Mouse (Mus musculus): ENCODE results near the gene Fam81a. TPM values are rescaled to one million over a fixed set of nuclear protein-coding genes. Genes with fewer than 3 reads are reported as not detected.

Gene Fam81a
- total and polyA plus RNA-seq, 2 experiments from 2014 or later, result 22.3 to 28.2 TPM

- no peaks in the 10 kb centered on the region for H3K27me3 ChIP-seq (ENCODE audit: control insufficient read depth, insufficient read depth, low read length)
- no peak overlapping the region for H3K4me2 ChIP-seq (ENCODE audit: low read depth, low read length)
- no peaks in the 10 kb centered on the region for H3K36me3 ChIP-seq (replicated peaks; ENCODE audit: control insufficient read depth, insufficient read depth, low read length)
- no peak overlapping the region for H3K4me3 ChIP-seq (ENCODE audit: low read depth, low read length)
- H3K9me3 ChIP-seq (replicated peaks; ENCODE audit: control insufficient read depth, low read length), result no peaks in the 10 kb centered on the region
- WGBS, result 65% methylated on average over 7 of the region's 7 CpGs
- ATAC-seq (ENCODE audit: insufficient read depth, low read depth) (no peak), DNase-seq (ENCODE audit: low spot score) (no peak)
- H3K9ac ChIP-seq (replicated peaks; ENCODE audit: low read depth, low read length), result no peak overlapping the region
- no peaks in the 10 kb centered on the region for H3K4me1 ChIP-seq (ENCODE audit: control insufficient read depth, insufficient read depth)
- no peak overlapping the region for H3K27ac ChIP-seq (ENCODE audit: low read depth)
- no peak for TF ChIP-seq CTCF (IDR thresholded peaks at IDR 0.05; ENCODE audit: low read depth)
- TF ChIP-seq EP300 (IDR thresholded peaks at IDR 0.05; ENCODE audit: low read depth), result no peak
These were observed 65.2 kb downstream of the Fam81a start for GRCm38 (mm10) chr9:70077170-70077569.

- no peaks in the 10 kb centered on the region for H3K27me3 ChIP-seq (ENCODE audit: control insufficient read depth, insufficient read depth, low read length)
- TF ChIP-seq EP300 (IDR thresholded peaks at IDR 0.05; ENCODE audit: low read depth), result no peak
- no peak for TF ChIP-seq CTCF (IDR thresholded peaks at IDR 0.05; ENCODE audit: low read depth)
These were observed 70.0 kb downstream of the Fam81a start for GRCm38 (mm10) chr9:70072387-70072786.

GRCm38 (mm10) chr9:70069961-70070435, 72.4 kb downstream of the Fam81a start:
- TF ChIP-seq CTCF (IDR thresholded peaks at IDR 0.05; ENCODE audit: low read depth), result no peak
- WGBS, result 36% methylated on average over 8 of the region's 8 CpGs
- peak overlapping the region; percentile 3; the same call in 1 of the 2 replicates for H3K27ac ChIP-seq (ENCODE audit: low read depth)
- no peak overlapping the region for H3K9ac ChIP-seq (replicated peaks; ENCODE audit: low read depth, low read length)
- no peaks in the 10 kb centered on the region for H3K27me3 ChIP-seq (ENCODE audit: control insufficient read depth, insufficient read depth, low read length)
- no peaks in the 10 kb centered on the region for H3K36me3 ChIP-seq (replicated peaks; ENCODE audit: control insufficient read depth, insufficient read depth, low read length)
- peak; percentile 55; the same call in 1 of the 2 replicates for ATAC-seq (ENCODE audit: insufficient read depth, low read depth)
- H3K9me3 ChIP-seq (replicated peaks; ENCODE audit: control insufficient read depth, low read length), result no peaks in the 10 kb centered on the region
- no peak overlapping the region for H3K4me3 ChIP-seq (ENCODE audit: low read depth, low read length)
- peak; percentile 51 for DNase-seq (ENCODE audit: low spot score)
- H3K4me2 ChIP-seq (ENCODE audit: low read depth, low read length), result no peak overlapping the region
- H3K4me1 ChIP-seq (ENCODE audit: control insufficient read depth, insufficient read depth), result peaks cover 11% of the 10 kb centered on the region; the same call in 1 of the 2 replicates

More at GRCm38 (mm10) chr9:70072387-70072786, 70.0 kb downstream of the Fam81a start:
- 75% methylated on average over 8 of the region's 8 CpGs for WGBS
- H3K27ac ChIP-seq (ENCODE audit: low read depth), result no peak overlapping the region
- H3K4me2 ChIP-seq (ENCODE audit: low read depth, low read length), result no peak overlapping the region
- no peak overlapping the region for H3K4me3 ChIP-seq (ENCODE audit: low read depth, low read length)
- peaks cover 11% of the 10 kb centered on the region; the same call in 1 of the 2 replicates for H3K4me1 ChIP-seq (ENCODE audit: control insufficient read depth, insufficient read depth)
- no peaks in the 10 kb centered on the region for H3K9me3 ChIP-seq (replicated peaks; ENCODE audit: control insufficient read depth, low read length)
- no peak for DNase-seq (ENCODE audit: low spot score)
- no peak overlapping the region for H3K9ac ChIP-seq (replicated peaks; ENCODE audit: low read depth, low read length)
- no peak for ATAC-seq (ENCODE audit: insufficient read depth, low read depth)
- no peaks in the 10 kb centered on the region for H3K36me3 ChIP-seq (replicated peaks; ENCODE audit: control insufficient read depth, insufficient read depth, low read length)

- no peak for DNase-seq (ENCODE audit: low spot score)
- 76% methylated on average over 3 of the region's 3 CpGs for WGBS
These were observed 74.9 kb downstream of the Fam81a start for GRCm38 (mm10) chr9:70067497-70067896.

GRCm38 (mm10) chr9:70062012-70062411, 80.3 kb downstream of the Fam81a start:
- no peak overlapping the region for H3K4me2 ChIP-seq (ENCODE audit: low read depth, low read length)
- DNase-seq (ENCODE audit: low spot score) (no peak), ATAC-seq (ENCODE audit: insufficient read depth, low read depth) (no peak)
- H3K9me3 ChIP-seq (replicated peaks; ENCODE audit: control insufficient read depth, low read length), result no peaks in the 10 kb centered on the region
- no peak overlapping the region for H3K27ac ChIP-seq (ENCODE audit: low read depth)
- H3K36me3 ChIP-seq (replicated peaks; ENCODE audit: control insufficient read depth, insufficient read depth, low read length), result no peaks in the 10 kb centered on the region
- 67% methylated on average over 3 of the region's 3 CpGs for WGBS
- H3K4me1 ChIP-seq (ENCODE audit: control insufficient read depth, insufficient read depth), result no peaks in the 10 kb centered on the region
- no peak for TF ChIP-seq EP300 (IDR thresholded peaks at IDR 0.05; ENCODE audit: low read depth)
- no peak for TF ChIP-seq CTCF (IDR thresholded peaks at IDR 0.05; ENCODE audit: low read depth)
- no peaks in the 10 kb centered on the region for H3K27me3 ChIP-seq (ENCODE audit: control insufficient read depth, insufficient read depth, low read length)
- no peak overlapping the region for H3K4me3 ChIP-seq (ENCODE audit: low read depth, low read length)
- no peak overlapping the region for H3K9ac ChIP-seq (replicated peaks; ENCODE audit: low read depth, low read length)

More at GRCm38 (mm10) chr9:70067497-70067896, 74.9 kb downstream of the Fam81a start:
- TF ChIP-seq CTCF (IDR thresholded peaks at IDR 0.05; ENCODE audit: low read depth) (no peak), EP300 (IDR thresholded peaks at IDR 0.05; ENCODE audit: low read depth) (no peak)
- Histone ChIP-seq H3K4me3 (ENCODE audit: low read depth, low read length) (no peak overlapping the region), H3K9me3 (replicated peaks; ENCODE audit: control insufficient read depth, low read length) (no peaks in the 10 kb centered on the region), H3K36me3 (replicated peaks; ENCODE audit: control insufficient read depth, insufficient read depth, low read length) (no peaks in the 10 kb centered on the region), H3K27ac (ENCODE audit: low read depth) (no peak overlapping the region), H3K9ac (replicated peaks; ENCODE audit: low read depth, low read length) (no peak overlapping the region), H3K27me3 (ENCODE audit: control insufficient read depth, insufficient read depth, low read length) (no peaks in the 10 kb centered on the region), H3K4me1 (ENCODE audit: control insufficient read depth, insufficient read depth) (peaks cover 11% of the 10 kb centered on the region; the same call in 1 of the 2 replicates), H3K4me2 (ENCODE audit: low read depth, low read length) (no peak overlapping the region)
- no peak for ATAC-seq (ENCODE audit: insufficient read depth, low read depth)

- Histone ChIP-seq H3K9ac (replicated peaks; ENCODE audit: low read depth, low read length) (no peak overlapping the region), H3K9me3 (replicated peaks; ENCODE audit: control insufficient read depth, low read length) (no peaks in the 10 kb centered on the region), H3K27ac (ENCODE audit: low read depth) (no peak overlapping the region), H3K4me1 (ENCODE audit: control insufficient read depth, insufficient read depth) (no peaks in the 10 kb centered on the region), H3K4me3 (ENCODE audit: low read depth, low read length) (no peak overlapping the region), H3K36me3 (replicated peaks; ENCODE audit: control insufficient read depth, insufficient read depth, low read length) (no peaks in the 10 kb centered on the region), H3K4me2 (ENCODE audit: low read depth, low read length) (no peak overlapping the region), H3K27me3 (ENCODE audit: control insufficient read depth, insufficient read depth, low read length) (no peaks in the 10 kb centered on the region)
- TF ChIP-seq CTCF (IDR thresholded peaks at IDR 0.05; ENCODE audit: low read depth) (no peak), EP300 (IDR thresholded peaks at IDR 0.05; ENCODE audit: low read depth) (no peak)
- ATAC-seq (ENCODE audit: insufficient read depth, low read depth) (no peak), DNase-seq (ENCODE audit: low spot score) (no peak)
- WGBS, result 34% methylated on average over 3 of the region's 3 CpGs
These were observed 88.9 kb downstream of the Fam81a start for GRCm38 (mm10) chr9:70053411-70053810.

Data from heart, postnatal 0 days (tissue).